Mouse (Mus musculus) G1E (cell line): Measurements from ENCODE around the gene Cops7a. TPM values are rescaled to one million over a fixed set of nuclear protein-coding genes. Genes with fewer than 3 reads are reported as not detected.

Source experiments
- ATAC-seq: 2 replicates; pipeline ENCODE4 v1.8.0; 2016; ENCODE audit warnings: mild to moderate bottlenecking; ENCODE audit not compliant: insufficient number of reproducible peaks, poor library complexity, low FRiP score, severe bottlenecking; ENCODE audit errors: extremely low read depth
- DNase-seq: peaks from one replicate; pipeline ENCODE4 v3.0.0; 2012; ENCODE audit warnings: low spot score
- H3K27me3 ChIP-seq: 2 replicates; pipeline ENCODE4 v1.6.1; 2012; ENCODE audit warnings: mild to moderate bottlenecking, low read length, inconsistent platforms; ENCODE audit not compliant: insufficient read depth
- H3K36me3 ChIP-seq: replicated peaks from 2 replicates; pipeline ENCODE3; 2012; ENCODE audit warnings: mild to moderate bottlenecking, inconsistent platforms
- H3K4me1 ChIP-seq: 2 replicates; pipeline ENCODE4 v1.6.1; 2012; ENCODE audit warnings: low read depth, low read length, inconsistent platforms, mixed read lengths; ENCODE audit not compliant: insufficient read depth
- H3K4me3 ChIP-seq: 2 replicates; pipeline ENCODE4 v1.5.1; 2012; ENCODE audit warnings: low read depth, mild to moderate bottlenecking, inconsistent platforms, low read length, moderate library complexity, mixed read lengths
- H3K9me3 ChIP-seq: replicated peaks from 2 replicates; pipeline ENCODE4 v1.6.1; 2012; ENCODE audit warnings: inconsistent platforms
- CTCF ChIP-seq: IDR thresholded peaks from 2 replicates; pipeline ENCODE4 v1.5.1; 2012; ENCODE audit warnings: low read depth, low read length, inconsistent platforms, mixed read lengths
- GATA1 ChIP-seq: IDR thresholded peaks from 2 replicates; pipeline ENCODE4 v1.6.1; 2012; ENCODE audit warnings: borderline replicate concordance, low read length, inconsistent platforms, mixed read lengths
- GATA2 ChIP-seq: IDR thresholded peaks from 2 replicates; pipeline ENCODE4 v1.6.1; 2012; ENCODE audit warnings: low read depth, low read length, inconsistent platforms, borderline replicate concordance
- POLR2AphosphoS5 ChIP-seq: IDR thresholded peaks from 2 replicates; pipeline ENCODE4 v1.6.1; 2012; ENCODE audit warnings: low read depth, low read length, inconsistent platforms; ENCODE audit not compliant: insufficient replicate concordance
- TAL1 ChIP-seq: conservative IDR thresholded peaks from 2 replicates; pipeline ENCODE4 v1.6.1; 2012; ENCODE audit warnings: low read depth, low read length, inconsistent platforms, mixed read lengths
- polyA plus RNA-seq: library from polyadenylated mRNA; stranded (reverse); fragments of >175 nt; gene quantifications from 2 replicates; pipeline ENCODE4 v1.2.3, GENCODE M21; 2012
- total RNA-seq, 2 experiments: library from RNA; stranded (forward) in 1 of 2; stranded (reverse) in 1 of 2; fragments of 200-1000 nt in 1 of 2; fragments of >200 nt in 1 of 2; fragmentation: Nextera tagmentation in 1 of 2; gene quantifications; 2 replicates each; pipeline ENCODE4 v1.2.3; 2014 to 2017

Cops7a gene
- total and polyA plus RNA-seq, 3 experiments, result 62.2 to 123 (median 79.0) TPM

- H3K4me1 ChIP-seq, result peaks cover 5% of the 10 kb centered on the region; the same call in 1 of the 2 replicates
- DNase-seq, result no peak
- no peaks in the 10 kb centered on the region for H3K9me3 ChIP-seq
- TF ChIP-seq GATA2 (no peak), POLR2AphosphoS5 (no peak), GATA1 (no peak), CTCF (no peak)
- peaks cover 14% of the 10 kb centered on the region for H3K36me3 ChIP-seq
- H3K4me3 ChIP-seq, result no peak overlapping the region
- no peak for ATAC-seq
- peaks cover 7% of the 10 kb centered on the region; the same call in 1 of the 2 replicates for H3K27me3 ChIP-seq
Observed at GRCm38 (mm10) chr6:124943526-124943925, 21.8 kb downstream of the Cops7a start.

- peaks cover 32% of the 10 kb centered on the region for H3K36me3 ChIP-seq
- H3K4me1 ChIP-seq, result peaks cover 6% of the 10 kb centered on the region; the same call in 1 of the 2 replicates
- ATAC-seq (no peak), DNase-seq (no peak)
- H3K4me3 ChIP-seq, result no peak overlapping the region
- TF ChIP-seq GATA1 (no peak), TAL1 (no peak), POLR2AphosphoS5 (no peak), CTCF (no peak), GATA2 (no peak)
- peaks cover 4% of the 10 kb centered on the region; the same call in 1 of the 2 replicates for H3K27me3 ChIP-seq
- no peaks in the 10 kb centered on the region for H3K9me3 ChIP-seq
Observed at GRCm38 (mm10) chr6:124941679-124942078, 23.7 kb downstream of the Cops7a start.

- TF ChIP-seq POLR2AphosphoS5 (no peak), CTCF (no peak), GATA2 (no peak), TAL1 (no peak), GATA1 (no peak)
- DNase-seq (no peak), ATAC-seq (no peak)
- no peaks in the 10 kb centered on the region for H3K9me3 ChIP-seq
- H3K27me3 ChIP-seq, result no peaks in the 10 kb centered on the region; the same call in 1 of the 2 replicates
- H3K4me3 ChIP-seq, result no peak overlapping the region
- H3K36me3 ChIP-seq, result peaks cover 63% of the 10 kb centered on the region
- peaks cover 24% of the 10 kb centered on the region for H3K4me1 ChIP-seq
Observed at GRCm38 (mm10) chr6:124938554-124938953, 26.8 kb downstream of the Cops7a start.

- Histone ChIP-seq H3K9me3 (no peaks in the 10 kb centered on the region), H3K36me3 (peaks cover 72% of the 10 kb centered on the region), H3K4me3 (no peak overlapping the region), H3K27me3 (no peaks in the 10 kb centered on the region; the same call in 1 of the 2 replicates), H3K4me1 (peaks cover 29% of the 10 kb centered on the region)
- ATAC-seq (no peak), DNase-seq (no peak)
- TF ChIP-seq CTCF (no peak), GATA1 (no peak), GATA2 (no peak), TAL1 (no peak), POLR2AphosphoS5 (no peak)
Observed at GRCm38 (mm10) chr6:124937493-124937892, 27.8 kb downstream of the Cops7a start.

- Histone ChIP-seq H3K4me1 (peaks cover 36% of the 10 kb centered on the region), H3K36me3 (peaks cover 79% of the 10 kb centered on the region), H3K4me3 (no peak overlapping the region), H3K27me3 (no peaks in the 10 kb centered on the region; the same call in 1 of the 2 replicates), H3K9me3 (no peaks in the 10 kb centered on the region)
- DNase-seq (no peak), ATAC-seq (no peak)
- TF ChIP-seq CTCF, result no peak
- no peak for TF ChIP-seq GATA2
- no peak for TF ChIP-seq GATA1
- TF ChIP-seq TAL1, result no peak
- TF ChIP-seq POLR2AphosphoS5, result no peak
Observed at GRCm38 (mm10) chr6:124936681-124937080, 28.7 kb downstream of the Cops7a start.

GRCm38 (mm10) chr6:124934670-124935069 is 30.7 kb downstream of the Cops7a start:
- DNase-seq, result no peak
- no peak for ATAC-seq
- no peak overlapping the region for H3K4me3 ChIP-seq
- no peaks in the 10 kb centered on the region; the same call in 1 of the 2 replicates for H3K27me3 ChIP-seq
- peaks cover 46% of the 10 kb centered on the region for H3K4me1 ChIP-seq
- H3K36me3 ChIP-seq, result peaks cover 74% of the 10 kb centered on the region
- TF ChIP-seq POLR2AphosphoS5 (no peak), GATA2 (no peak), TAL1 (no peak), CTCF (no peak), GATA1 (no peak)
- no peaks in the 10 kb centered on the region for H3K9me3 ChIP-seq

GRCm38 (mm10) chr6:124933127-124933526 is 32.2 kb downstream of the Cops7a start:
- Histone ChIP-seq H3K27me3 (peaks cover 1% of the 10 kb centered on the region), H3K4me3 (no peak overlapping the region), H3K4me1 (peaks cover 43% of the 10 kb centered on the region), H3K9me3 (no peaks in the 10 kb centered on the region), H3K36me3 (peaks cover 61% of the 10 kb centered on the region)
- no peak for DNase-seq
- TF ChIP-seq TAL1, result no peak
- TF ChIP-seq GATA2, result no peak
- no peak for TF ChIP-seq CTCF
- TF ChIP-seq POLR2AphosphoS5, result no peak
- no peak for TF ChIP-seq GATA1
- no peak for ATAC-seq
